Mouse (Mus musculus) kidney, adult 2 months (tissue): ENCODE measurements around the gene Pin4. TPM values are rescaled to one million over a fixed set of nuclear protein-coding genes. Genes with fewer than 3 reads are reported as not detected.
A peak's percentile ranks its signal among the peaks of the same experiment; 100 is the strongest.

Experiments
- DNase-seq: peaks from one replicate; pipeline ENCODE4 v3.0.0; 2021
- H3K27ac ChIP-seq: fragments of 200-500 bp; 2 replicates; pipeline ENCODE4 v1.5.1; 2012; ENCODE audit warnings: low read depth, low read length, control low read depth, inconsistent platforms; ENCODE audit not compliant: insufficient read depth
- H3K27me3 ChIP-seq: fragments of 200-500 bp; replicated peaks from 2 replicates; pipeline ENCODE4 v1.6.1; 2012; ENCODE audit warnings: mild to moderate bottlenecking, moderate library complexity, low read length, inconsistent platforms; ENCODE audit not compliant: control insufficient read depth, insufficient read depth
- H3K36me3 ChIP-seq: fragments of 200-500 bp; 2 replicates; pipeline ENCODE4 v1.6.1; 2012; ENCODE audit warnings: mild to moderate bottlenecking, moderate library complexity, low read length, inconsistent platforms; ENCODE audit not compliant: control insufficient read depth, insufficient read depth
- H3K4me1 ChIP-seq: fragments of 200-500 bp; 2 replicates; pipeline ENCODE4 v1.6.1; 2011; ENCODE audit warnings: low read length; ENCODE audit not compliant: control insufficient read depth, insufficient read depth
- H3K4me3 ChIP-seq: fragments of 200-500 bp; 2 replicates; pipeline ENCODE4 v1.5.1; 2011; ENCODE audit warnings: mild to moderate bottlenecking, low read depth, low read length, control low read depth; ENCODE audit not compliant: insufficient read depth
- CTCF ChIP-seq: fragments of 200-500 bp; conservative IDR thresholded peaks from 2 replicates; pipeline ENCODE4 v1.5.1; 2011; ENCODE audit warnings: low read depth, mild to moderate bottlenecking, control low read depth, low read length, moderate library complexity, mixed read lengths; ENCODE audit not compliant: insufficient read depth, insufficient read length
- POLR2A ChIP-seq: fragments of 200-500 bp; IDR thresholded peaks from one replicate; pipeline ENCODE4 v1.6.1; 2011; ENCODE audit warnings: low read depth, low read length, control low read depth
- WGBS: fragments of 180-500 bp; shearing (Covaris S2); methylation state at CpG from one replicate; pipeline ENCODE4 v1.1.7; 2018; 5-methylcytosine and 5-hydroxymethylcytosine counted together
- polyA plus RNA-seq: library from polyadenylated mRNA; depleted of rRNA; stranded (reverse); fragments of >200 nt; gene quantifications from 2 replicates; pipeline ENCODE4 v1.2.3, GENCODE M21; 2012; rRNA removed

Pin4 gene
- polyA plus RNA-seq, 1 experiment: 5.2 TPM

DNA sequence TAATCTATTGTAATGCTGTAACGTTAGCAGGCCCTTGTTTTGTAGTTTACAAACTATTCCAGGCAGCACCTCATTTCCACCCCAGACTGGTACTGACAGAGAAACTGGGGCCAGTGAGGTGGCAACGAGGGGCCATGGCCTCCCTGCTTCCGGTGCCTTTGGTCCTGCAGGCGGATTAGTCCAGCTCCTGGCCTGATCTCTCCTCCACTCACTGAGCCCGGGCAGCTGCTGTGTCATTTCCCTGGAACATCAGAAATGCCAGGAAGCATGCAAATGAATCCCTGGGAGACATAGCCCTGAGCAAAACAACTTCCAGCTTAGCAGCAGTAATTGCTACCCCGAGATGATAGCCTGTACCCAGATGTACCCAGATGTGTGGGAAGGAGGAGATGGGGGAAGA, 47.7 kb downstream of the Pin4 start:
- Histone ChIP-seq H3K27ac (no peak overlapping the region), H3K4me3 (no peak overlapping the region), H3K4me1 (no peaks in the 10 kb centered on the region), H3K27me3 (no peaks in the 10 kb centered on the region), H3K36me3 (no peaks in the 10 kb centered on the region)
- DNase-seq: no peak
- 35% methylated on average over 6 of the region's 6 CpGs for WGBS
- TF ChIP-seq POLR2A (no peak), CTCF (no peak)

DNA sequence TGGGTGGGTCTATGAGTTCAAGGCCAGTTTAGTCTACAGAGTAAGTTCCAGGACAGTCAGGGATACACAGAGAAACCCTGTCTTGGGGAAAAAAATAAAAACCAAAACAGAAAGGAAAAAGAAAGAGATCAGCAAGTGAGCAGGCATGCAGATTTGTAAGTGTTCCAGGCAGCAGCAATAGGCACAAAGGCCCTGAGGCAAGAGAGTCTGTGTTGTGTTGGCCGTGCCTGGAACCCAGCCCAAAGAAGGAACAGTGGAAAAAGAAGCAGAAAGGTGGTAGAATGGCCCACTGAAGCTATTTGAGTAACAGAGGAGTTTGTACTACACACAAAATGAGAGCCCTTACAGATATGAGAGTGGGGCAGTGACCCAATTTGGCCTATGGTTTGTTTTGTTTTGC, 50.5 kb downstream of the Pin4 start:
- TF ChIP-seq POLR2A (no peak), CTCF (no peak)

DNA sequence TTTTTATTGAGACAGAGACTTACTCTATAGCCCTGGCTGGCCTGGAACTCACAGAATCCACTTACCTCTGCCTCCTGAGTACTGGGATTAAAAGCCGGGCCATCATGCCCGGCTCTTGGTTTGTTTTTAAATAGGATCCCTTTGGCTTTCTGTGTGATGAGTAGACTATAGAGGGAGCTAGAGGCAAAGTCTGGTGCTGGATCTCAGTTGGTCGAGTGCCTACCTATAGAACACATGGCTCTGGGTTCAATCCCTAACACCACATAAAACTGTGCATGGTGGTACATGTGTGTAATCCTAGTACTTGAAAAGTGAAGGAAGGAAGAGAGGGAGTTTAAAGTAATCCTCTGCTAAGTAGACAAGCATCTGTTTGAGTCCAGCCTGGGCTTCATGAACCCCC, 50.9 kb downstream of the Pin4 start:
- TF ChIP-seq CTCF (no peak), POLR2A (no peak)
- Histone ChIP-seq H3K4me1 (no peaks in the 10 kb centered on the region), H3K36me3 (no peaks in the 10 kb centered on the region), H3K4me3 (no peak overlapping the region), H3K27ac (no peak overlapping the region), H3K27me3 (no peaks in the 10 kb centered on the region)
- DNase-seq: no peak
- WGBS: 62% methylated on average over 3 of the region's 3 CpGs

More for the DNA sequence above, 50.5 kb downstream of the Pin4 start:
- Histone ChIP-seq H3K27ac (no peak overlapping the region), H3K4me3 (no peak overlapping the region), H3K27me3 (no peaks in the 10 kb centered on the region), H3K36me3 (no peaks in the 10 kb centered on the region), H3K4me1 (no peaks in the 10 kb centered on the region)
- DNase-seq: no peak
- 71% methylated on average over 1 of the region's 1 CpGs for WGBS

DNA sequence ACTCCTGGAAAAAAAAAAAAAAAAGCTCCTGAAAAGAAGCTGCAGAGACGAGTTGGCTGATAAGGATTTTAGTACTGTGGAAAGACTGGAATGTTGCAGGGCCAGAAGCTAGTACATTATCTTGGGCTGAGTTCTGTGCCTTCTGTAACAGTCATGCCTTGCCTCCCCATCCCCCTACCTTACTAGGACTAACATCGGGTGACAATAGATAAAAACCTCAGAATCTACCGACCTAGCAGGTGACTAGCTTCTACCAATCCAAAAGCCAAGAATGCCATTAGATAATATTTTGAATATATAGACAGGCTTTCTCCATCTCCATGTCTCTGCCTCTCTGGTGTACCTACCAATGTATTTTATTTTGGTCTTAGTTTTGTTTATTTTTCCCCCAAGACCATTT, 51.7 kb downstream of the Pin4 start:
- Histone ChIP-seq H3K4me3 (no peak overlapping the region), H3K27me3 (no peaks in the 10 kb centered on the region), H3K4me1 (no peaks in the 10 kb centered on the region), H3K27ac (no peak overlapping the region), H3K36me3 (no peaks in the 10 kb centered on the region)
- 56% methylated on average over 3 of the region's 3 CpGs for WGBS
- TF ChIP-seq CTCF (no peak), POLR2A (no peak)
- no peak for DNase-seq

DNA sequence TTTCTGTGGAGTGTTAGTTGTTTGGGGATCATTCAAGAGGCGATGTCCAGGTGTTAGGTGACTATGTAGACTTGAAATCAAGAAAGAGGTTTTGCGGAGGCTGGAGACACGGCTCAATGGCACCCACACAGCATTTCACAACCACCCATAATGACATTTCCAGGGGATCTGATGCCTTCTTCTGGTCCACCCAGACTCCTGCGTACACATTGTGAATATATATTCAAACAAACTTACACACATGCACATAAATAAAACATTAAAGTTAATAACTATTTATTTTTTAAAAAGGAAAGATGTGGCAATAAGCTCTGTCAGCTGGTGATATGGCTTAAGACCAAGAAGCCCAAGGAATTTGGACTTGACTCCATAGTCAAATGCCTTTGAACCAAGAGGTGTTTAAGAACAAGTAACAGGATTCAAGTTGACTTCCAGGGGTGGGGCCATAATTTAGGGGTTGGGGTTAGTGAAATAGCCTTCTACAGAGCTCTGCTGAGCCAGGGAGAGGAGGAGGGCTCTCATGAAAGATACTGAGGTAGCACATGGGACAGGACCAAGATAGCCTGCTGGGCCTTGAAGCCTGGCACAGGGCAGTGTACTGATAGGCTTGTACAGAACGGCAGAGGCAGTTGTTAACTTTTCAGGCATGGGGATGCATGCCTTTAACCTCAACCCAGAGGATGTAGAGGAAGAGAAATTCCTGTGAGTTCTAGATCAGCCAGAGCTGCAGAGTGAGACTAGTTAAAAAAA, 56.5 kb downstream of the Pin4 start:
- H3K27ac ChIP-seq: no peak overlapping the region
- TF ChIP-seq POLR2A (no peak), CTCF (no peak)
- no peaks in the 10 kb centered on the region; the same call in 1 of the 2 replicates for H3K27me3 ChIP-seq
- no peak overlapping the region for H3K4me3 ChIP-seq
- DNase-seq: peak; percentile 24
- no peaks in the 10 kb centered on the region for H3K4me1 ChIP-seq
- H3K36me3 ChIP-seq: no peaks in the 10 kb centered on the region
- 68% methylated on average over 5 of the region's 5 CpGs for WGBS

Other genes with a start within 250 kb of the Pin4 start
- 9.7 and 11.9 TPM in 2 replicates for gene Rtl5, start 48.1 kb upstream of the Pin4 start, polyA plus RNA-seq
- gene Ercc6l, start 37.6 kb downstream of the Pin4 start, polyA plus RNA-seq: 0.10 and 0.13 TPM in 2 replicates
- 354 and 511 TPM in 2 replicates for gene Rps4x, start 69.9 kb downstream of the Pin4 start, polyA plus RNA-seq
- 3.3 and 4.4 TPM in 2 replicates for gene Cited1, start 132.7 kb downstream of the Pin4 start, polyA plus RNA-seq